Mouse (Mus musculus): ENCODE measurements around the gene Ssrp1. TPM values are rescaled to one million over a fixed set of nuclear protein-coding genes. Genes with fewer than 3 reads are reported as not detected.

Ssrp1 gene
- polyA plus RNA-seq, 1 experiment from 2014 or later: 180 TPM

- H3K27ac ChIP-seq (ENCODE audit: low read depth, low read length): no peak overlapping the region
- no peak overlapping the region for H3K9ac ChIP-seq (ENCODE audit: low read depth, low read length)
- peaks cover 10% of the 10 kb centered on the region; the same call in 1 of the 2 replicates for H3K36me3 ChIP-seq (ENCODE audit: control insufficient read depth, insufficient read depth, low read length)
- no peak overlapping the region for H3K4me3 ChIP-seq (ENCODE audit: low read depth, low read length)
- H3K27me3 ChIP-seq (ENCODE audit: control insufficient read depth, insufficient read depth, low read length): no peaks in the 10 kb centered on the region
- WGBS (ENCODE audit: insufficient replicate concordance): 87% methylated on average over 5 of the region's 5 CpGs
- no peaks in the 10 kb centered on the region for H3K9me3 ChIP-seq (replicated peaks; ENCODE audit: control insufficient read depth, low read length)
- no peak for ATAC-seq (replicated peaks; ENCODE audit: insufficient number of reproducible peaks, low FRiP score, low TSS enrichment)
- no peak overlapping the region for H3K4me2 ChIP-seq
- H3K4me1 ChIP-seq (ENCODE audit: control insufficient read depth, insufficient read depth, low read length): peaks cover 3% of the 10 kb centered on the region; the same call in 1 of the 2 replicates
These were observed 34.9 kb downstream of the Ssrp1 start for GRCm38 (mm10) chr2:85071921-85072320.

DNA sequence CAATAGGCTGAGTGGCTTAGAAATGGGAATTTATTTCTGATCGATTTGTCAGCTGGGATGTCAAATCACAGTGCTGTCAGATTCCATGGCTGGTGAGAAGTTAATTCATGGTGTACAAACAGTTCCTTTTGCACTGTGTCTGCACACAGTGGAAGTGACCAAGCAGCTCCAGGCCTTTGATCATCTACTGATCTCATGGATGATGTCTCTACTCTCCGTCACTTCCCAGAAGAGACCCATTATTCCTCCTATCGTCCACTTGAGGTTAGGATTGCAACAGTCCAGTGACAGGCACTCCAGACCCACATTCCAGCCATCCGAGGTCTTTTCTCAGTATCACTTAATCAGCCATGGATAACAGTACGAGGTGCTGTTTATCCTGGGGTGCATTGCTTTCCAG, 36.7 kb downstream of the Ssrp1 start:
- peaks cover 10% of the 10 kb centered on the region; the same call in 1 of the 2 replicates for H3K36me3 ChIP-seq (ENCODE audit: control insufficient read depth, insufficient read depth, low read length)
- no peak for ATAC-seq (replicated peaks; ENCODE audit: insufficient number of reproducible peaks, low FRiP score, low TSS enrichment)
- H3K9ac ChIP-seq (ENCODE audit: low read depth, low read length): no peak overlapping the region
- no peaks in the 10 kb centered on the region for H3K9me3 ChIP-seq (replicated peaks; ENCODE audit: control insufficient read depth, low read length)
- 64% methylated on average over 5 of the region's 5 CpGs for WGBS (ENCODE audit: insufficient replicate concordance)
- H3K4me2 ChIP-seq: no peak overlapping the region
- no peaks in the 10 kb centered on the region for H3K27me3 ChIP-seq (ENCODE audit: control insufficient read depth, insufficient read depth, low read length)
- no peak overlapping the region for H3K27ac ChIP-seq (ENCODE audit: low read depth, low read length)
- H3K4me3 ChIP-seq (ENCODE audit: low read depth, low read length): no peak overlapping the region
- H3K4me1 ChIP-seq (ENCODE audit: control insufficient read depth, insufficient read depth, low read length): no peaks in the 10 kb centered on the region

DNA sequence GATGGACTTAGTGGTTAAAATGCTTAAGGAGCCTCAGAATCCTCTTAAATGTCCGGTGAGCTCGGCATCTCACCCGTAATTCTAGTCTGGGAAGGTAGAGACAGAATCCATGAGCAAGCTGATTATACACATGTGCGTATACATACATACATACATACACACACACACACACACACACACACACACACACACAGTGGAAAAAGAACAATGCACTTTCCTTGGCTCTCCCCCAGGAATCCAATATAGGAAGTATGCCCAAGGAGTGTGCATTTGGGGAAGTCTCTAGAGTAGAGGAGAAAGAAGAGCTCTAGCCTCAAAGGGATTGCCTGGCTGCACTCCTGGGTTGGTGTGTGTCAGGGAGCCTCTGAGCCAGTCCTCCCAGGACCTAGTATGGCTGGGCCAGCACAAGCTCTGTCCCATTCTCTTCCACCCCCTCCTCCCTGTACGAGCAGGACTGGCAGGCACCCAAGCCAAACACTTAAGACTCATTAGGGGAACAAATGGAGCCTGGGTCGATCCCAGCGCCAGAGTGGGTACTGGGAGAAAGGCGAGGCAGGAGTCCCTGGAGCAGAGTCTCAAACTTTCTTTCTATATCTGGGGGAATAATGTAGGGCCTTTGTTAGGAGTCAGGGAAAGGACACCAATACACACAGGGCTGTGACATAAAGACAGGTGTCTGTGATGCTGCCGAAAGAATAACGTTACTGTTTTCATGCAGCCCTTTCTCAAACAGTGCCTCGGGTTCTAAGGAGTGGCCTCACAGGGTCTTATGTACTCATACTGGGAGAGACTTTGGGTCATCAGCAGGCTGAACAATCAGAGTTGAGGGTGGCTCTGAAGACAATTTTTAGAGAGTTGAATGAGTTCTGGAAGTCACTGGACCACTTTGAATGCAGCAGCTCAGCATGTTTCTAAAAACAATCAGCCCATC, 51.9 kb downstream of the Ssrp1 start:
- Histone ChIP-seq H3K4me3 (ENCODE audit: low read depth, low read length) (no peak overlapping the region), H3K4me2 (no peak overlapping the region), H3K36me3 (ENCODE audit: control insufficient read depth, insufficient read depth, low read length) (no peaks in the 10 kb centered on the region), H3K9me3 (replicated peaks; ENCODE audit: control insufficient read depth, low read length) (no peaks in the 10 kb centered on the region), H3K9ac (ENCODE audit: low read depth, low read length) (no peak overlapping the region), H3K4me1 (ENCODE audit: control insufficient read depth, insufficient read depth, low read length) (no peaks in the 10 kb centered on the region), H3K27me3 (ENCODE audit: control insufficient read depth, insufficient read depth, low read length) (no peaks in the 10 kb centered on the region), H3K27ac (ENCODE audit: low read depth, low read length) (no peak overlapping the region)
- no peak; the same call in 1 of the 2 replicates for ATAC-seq (replicated peaks; ENCODE audit: insufficient number of reproducible peaks, low FRiP score, low TSS enrichment)
- WGBS (ENCODE audit: insufficient replicate concordance): 58% methylated on average over 11 of the region's 11 CpGs

GRCm38 (mm10) chr2:85091325-85091724, 54.3 kb downstream of the Ssrp1 start:
- Histone ChIP-seq H3K36me3 (ENCODE audit: control insufficient read depth, insufficient read depth, low read length) (no peaks in the 10 kb centered on the region), H3K27ac (ENCODE audit: low read depth, low read length) (no peak overlapping the region), H3K9me3 (replicated peaks; ENCODE audit: control insufficient read depth, low read length) (no peaks in the 10 kb centered on the region), H3K4me3 (ENCODE audit: low read depth, low read length) (no peak overlapping the region), H3K4me2 (no peak overlapping the region), H3K4me1 (ENCODE audit: control insufficient read depth, insufficient read depth, low read length) (no peaks in the 10 kb centered on the region), H3K27me3 (ENCODE audit: control insufficient read depth, insufficient read depth, low read length) (no peaks in the 10 kb centered on the region), H3K9ac (ENCODE audit: low read depth, low read length) (no peak overlapping the region)
- WGBS (ENCODE audit: insufficient replicate concordance): 82% methylated on average over 4 of the region's 4 CpGs
- ATAC-seq (replicated peaks; ENCODE audit: insufficient number of reproducible peaks, low FRiP score, low TSS enrichment): no peak

- ATAC-seq (replicated peaks; ENCODE audit: insufficient number of reproducible peaks, low FRiP score, low TSS enrichment): no peak
- H3K4me2 ChIP-seq: no peak overlapping the region
- H3K9me3 ChIP-seq (replicated peaks; ENCODE audit: control insufficient read depth, low read length): no peaks in the 10 kb centered on the region
- no peak overlapping the region for H3K27ac ChIP-seq (ENCODE audit: low read depth, low read length)
- H3K4me1 ChIP-seq (ENCODE audit: control insufficient read depth, insufficient read depth, low read length): no peaks in the 10 kb centered on the region
- H3K36me3 ChIP-seq (ENCODE audit: control insufficient read depth, insufficient read depth, low read length): no peaks in the 10 kb centered on the region
- H3K27me3 ChIP-seq (ENCODE audit: control insufficient read depth, insufficient read depth, low read length): no peaks in the 10 kb centered on the region
- WGBS (ENCODE audit: insufficient replicate concordance): 74% methylated on average over 1 of the region's 1 CpGs
- H3K4me3 ChIP-seq (ENCODE audit: low read depth, low read length): no peak overlapping the region
- H3K9ac ChIP-seq (ENCODE audit: low read depth, low read length): no peak overlapping the region
These were observed 56.3 kb downstream of the Ssrp1 start for GRCm38 (mm10) chr2:85093376-85093775.

DNA sequence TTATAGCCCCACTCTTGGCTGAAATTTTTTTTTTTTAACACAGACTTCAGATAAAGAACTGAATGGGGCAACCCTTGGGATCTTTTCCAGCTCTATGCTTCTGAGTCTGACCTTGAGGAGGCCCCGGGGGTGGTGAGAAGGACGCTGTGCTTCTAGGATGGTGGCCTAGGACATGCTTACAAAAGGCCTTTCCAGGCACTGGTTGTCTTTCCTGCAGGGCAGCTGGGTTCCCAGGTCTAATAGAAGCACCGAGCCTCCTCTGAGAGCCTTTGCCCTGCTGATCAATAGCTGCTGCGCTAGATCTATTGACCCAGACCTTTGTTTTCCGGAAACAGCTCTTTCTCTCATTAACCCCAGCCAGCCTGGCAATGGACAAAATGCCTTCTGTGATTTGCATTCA, 58.9 kb downstream of the Ssrp1 start:
- Histone ChIP-seq H3K27ac (ENCODE audit: low read depth, low read length) (no peak overlapping the region), H3K27me3 (ENCODE audit: control insufficient read depth, insufficient read depth, low read length) (no peaks in the 10 kb centered on the region)

More for the DNA sequence above, 58.9 kb downstream of the Ssrp1 start:
- no peak overlapping the region for H3K4me2 ChIP-seq
- no peaks in the 10 kb centered on the region for H3K36me3 ChIP-seq (ENCODE audit: control insufficient read depth, insufficient read depth, low read length)
- H3K4me3 ChIP-seq (ENCODE audit: low read depth, low read length): no peak overlapping the region
- no peak overlapping the region for H3K9ac ChIP-seq (ENCODE audit: low read depth, low read length)
- H3K9me3 ChIP-seq (replicated peaks; ENCODE audit: control insufficient read depth, low read length): no peaks in the 10 kb centered on the region
- 64% methylated on average over 5 of the region's 5 CpGs for WGBS (ENCODE audit: insufficient replicate concordance)
- no peaks in the 10 kb centered on the region for H3K4me1 ChIP-seq (ENCODE audit: control insufficient read depth, insufficient read depth, low read length)
- no peak for ATAC-seq (replicated peaks; ENCODE audit: insufficient number of reproducible peaks, low FRiP score, low TSS enrichment)

Other genes starting within 250 kb of the Ssrp1 start
- gene Ube2l6, start 238.4 kb upstream of the Ssrp1 start, polyA plus RNA-seq (2014; fragmentation: Nextera tagmentation; extraction: Ambion mirVana): 95.9 and 105 TPM in 2 replicates
- gene Smtnl1, start 214.6 kb upstream of the Ssrp1 start, polyA plus RNA-seq (2014; fragmentation: Nextera tagmentation; extraction: Ambion mirVana): 0.37 and 0.49 TPM in 2 replicates
- gene Timm10, start 210.2 kb upstream of the Ssrp1 start, polyA plus RNA-seq (2014; fragmentation: Nextera tagmentation; extraction: Ambion mirVana): 76.8 and 77.9 TPM in 2 replicates
- 36.1 and 41.4 TPM in 2 replicates for gene Slc43a1, start 198.4 kb upstream of the Ssrp1 start, polyA plus RNA-seq (2014; fragmentation: Nextera tagmentation; extraction: Ambion mirVana)
- 0.23 and 1.1 TPM in 2 replicates for gene Rtn4rl2, start 150.5 kb upstream of the Ssrp1 start, polyA plus RNA-seq (2014; fragmentation: Nextera tagmentation; extraction: Ambion mirVana)
- 48.2 and 52.5 TPM in 2 replicates for gene Slc43a3, start 100.7 kb upstream of the Ssrp1 start, polyA plus RNA-seq (2014; fragmentation: Nextera tagmentation; extraction: Ambion mirVana)
- gene Prg2, start 56.8 kb upstream of the Ssrp1 start, polyA plus RNA-seq (2014; fragmentation: Nextera tagmentation; extraction: Ambion mirVana): 0.73 and 1.1 TPM in 2 replicates
- 0.24 and 0.37 TPM in 2 replicates for gene Prg3, start 49.0 kb upstream of the Ssrp1 start, polyA plus RNA-seq (2014; fragmentation: Nextera tagmentation; extraction: Ambion mirVana)
- 0.44 and 0.77 TPM in 2 replicates for gene P2rx3, start 228 bp downstream of the Ssrp1 start, polyA plus RNA-seq (2014; fragmentation: Nextera tagmentation; extraction: Ambion mirVana)
- 7.0 TPM in 2 replicates for gene Tnks1bp1, start 10.8 kb downstream of the Ssrp1 start, polyA plus RNA-seq (2014; fragmentation: Nextera tagmentation; extraction: Ambion mirVana)
- 8.9 and 9.7 TPM in 2 replicates for gene Aplnr, start 99.0 kb downstream of the Ssrp1 start, polyA plus RNA-seq (2014; fragmentation: Nextera tagmentation; extraction: Ambion mirVana)
- gene Lrrc55, start 160.0 kb downstream of the Ssrp1 start, polyA plus RNA-seq (2014; fragmentation: Nextera tagmentation; extraction: Ambion mirVana): 0.07 and 0.24 TPM in 2 replicates

Data from heart, embryonic 11.5 days (tissue).